Mouse (Mus musculus) cerebral cortex, adult 2 months (tissue): ENCODE results near the gene Sbno2.

Source experiments
- WGBS: fragments of 180-500 bp; shearing (Covaris S2); methylation state at CpG from one replicate; pipeline ENCODE4 v1.1.7; 2018; 5-methylcytosine and 5-hydroxymethylcytosine counted together

Gene Sbno2

DNA sequence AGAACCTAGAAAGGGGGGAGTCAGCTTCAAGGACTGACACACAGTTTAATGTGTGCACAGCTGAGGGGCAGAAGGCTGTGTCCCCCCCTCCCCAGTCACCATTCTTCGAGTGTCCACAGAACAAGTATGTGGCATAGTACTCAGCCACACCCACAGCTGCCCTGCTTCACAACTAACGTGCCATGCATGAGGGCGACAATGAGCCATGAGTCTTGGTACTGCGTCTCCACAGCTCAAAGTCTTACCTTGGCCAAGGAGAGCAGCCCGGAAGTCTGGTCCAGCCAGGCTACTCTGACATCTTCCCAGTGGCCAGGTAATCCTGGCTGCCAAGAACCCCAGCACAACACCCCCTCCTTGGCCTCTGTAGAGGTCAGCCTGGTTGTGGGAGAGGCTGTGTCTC lies 12.7 kb downstream of the Sbno2 start:
- 73% methylated on average over 5 of the region's 5 CpGs for WGBS

DNA sequence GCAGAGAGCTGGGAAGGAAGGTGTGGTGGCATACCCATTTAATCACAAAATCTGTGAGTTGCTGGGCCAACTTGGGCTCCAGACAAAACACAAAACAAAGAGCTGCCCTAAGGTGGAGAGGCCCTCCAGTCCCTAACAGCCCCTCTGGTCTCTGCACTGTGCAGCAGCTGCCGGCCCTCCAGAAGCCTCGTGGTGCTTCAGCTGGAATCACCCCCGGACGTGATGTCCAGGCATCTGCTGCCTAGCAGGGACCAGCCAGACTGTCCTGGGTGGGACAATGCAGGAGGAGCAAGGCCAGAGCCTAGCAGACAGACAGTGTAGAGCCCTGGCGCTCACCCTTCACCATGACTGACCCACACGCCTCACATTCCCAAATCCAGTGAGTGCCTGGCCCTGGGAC lies 13.8 kb downstream of the Sbno2 start:
- 76% methylated on average over 6 of the region's 6 CpGs for WGBS

- 76% methylated on average over 4 of the region's 4 CpGs for WGBS
Observed at GRCm38 (mm10) chr10:80089146-80089545, 16.2 kb downstream of the Sbno2 start.

- 89% methylated on average over 8 of the region's 8 CpGs for WGBS
Observed at GRCm38 (mm10) chr10:80087483-80087882, 17.9 kb downstream of the Sbno2 start.

- 53% methylated on average over 3 of the region's 3 CpGs for WGBS
Observed at GRCm38 (mm10) chr10:80086847-80087246, 18.5 kb downstream of the Sbno2 start.

DNA sequence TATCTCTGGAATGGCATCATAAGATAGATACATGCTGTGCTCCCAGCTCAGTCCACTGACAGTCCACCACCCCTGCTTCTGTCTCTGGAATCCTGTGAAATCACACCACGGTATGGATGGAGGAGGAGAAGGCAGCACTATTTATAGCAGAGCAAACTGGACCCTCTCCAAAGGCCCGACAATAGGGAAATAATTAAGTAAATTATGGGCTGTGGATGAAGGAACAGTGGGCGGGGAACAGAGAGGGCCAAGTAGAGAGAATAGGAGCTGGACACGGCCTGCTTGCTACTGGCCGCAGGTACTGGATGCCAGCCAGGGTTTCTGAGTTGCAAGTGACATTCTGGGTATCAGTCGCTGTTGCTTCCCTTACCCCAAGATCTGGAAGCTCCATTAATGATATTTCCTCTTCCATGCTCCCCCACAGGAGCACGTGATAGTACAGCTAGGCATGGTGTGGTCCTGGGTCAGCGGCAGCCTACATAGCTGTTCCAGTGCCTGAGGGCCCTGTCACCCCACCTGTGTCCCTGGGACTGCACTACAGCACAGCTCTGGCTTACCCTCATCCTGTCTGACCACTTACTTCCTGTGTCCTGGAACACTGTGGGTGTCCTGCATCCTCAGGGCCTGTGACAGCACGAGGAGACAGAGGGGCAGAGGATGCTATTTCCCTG lies 20.4 kb downstream of the Sbno2 start:
- WGBS: 41% methylated on average over 9 of the region's 9 CpGs

GRCm38 (mm10) chr10:80081075-80081474 lies 24.3 kb downstream of the Sbno2 start:
- 85% methylated on average over 3 of the region's 3 CpGs for WGBS

DNA sequence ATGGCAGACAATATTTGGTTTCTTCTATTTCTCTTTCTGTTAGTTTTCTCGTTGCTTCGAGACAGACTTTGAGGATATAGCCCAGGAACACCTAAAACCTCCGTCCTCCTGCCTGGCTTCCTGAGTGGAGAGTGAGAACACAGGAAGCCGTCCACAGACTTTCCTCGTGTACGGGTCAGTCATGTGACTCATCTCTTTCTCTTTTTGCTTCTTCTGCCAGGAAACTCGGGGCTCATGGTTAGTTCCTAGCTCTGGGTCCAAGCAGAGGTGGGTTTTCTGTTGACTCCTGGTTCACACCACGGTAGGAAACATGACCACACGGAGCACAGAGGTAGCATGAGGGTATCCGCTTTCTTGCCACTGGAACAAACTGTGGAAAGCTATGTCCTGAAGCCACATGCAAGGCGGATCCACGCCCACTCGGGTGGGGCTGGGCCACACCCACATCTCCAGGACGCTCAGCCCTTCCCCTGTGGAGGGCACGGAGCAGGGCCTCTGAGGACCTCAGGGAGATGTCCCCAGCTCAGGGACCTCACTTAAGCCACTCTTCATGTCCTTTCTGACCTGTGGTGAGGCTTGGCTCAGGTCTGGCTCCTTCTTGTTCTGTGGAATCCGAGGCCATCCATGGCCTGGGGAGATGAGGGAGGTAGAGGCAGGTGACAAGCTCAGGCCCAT lies 24.8 kb downstream of the Sbno2 start:
- WGBS: 82% methylated on average over 16 of the region's 16 CpGs

DNA sequence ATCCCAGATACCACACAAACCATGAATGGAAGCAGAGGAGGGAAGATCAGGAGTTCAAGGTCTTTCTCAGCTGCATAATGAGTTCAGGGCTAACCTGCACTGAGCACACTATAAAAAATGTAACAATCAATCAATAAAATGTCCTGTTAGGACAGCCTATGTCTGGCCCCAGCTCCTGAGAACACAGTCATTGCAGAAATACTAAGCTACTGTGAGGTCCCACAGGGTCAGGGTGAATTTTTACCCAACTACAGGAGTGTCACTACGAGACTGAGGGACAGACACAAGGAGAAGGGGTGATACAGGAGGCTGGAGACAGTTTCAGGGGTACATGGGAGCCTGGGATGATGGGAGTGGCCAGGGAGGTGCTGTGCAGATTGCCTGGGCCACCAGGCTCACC lies 27.0 kb downstream of the Sbno2 start:
- 100% methylated on average over 1 of the region's 1 CpGs for WGBS

DNA sequence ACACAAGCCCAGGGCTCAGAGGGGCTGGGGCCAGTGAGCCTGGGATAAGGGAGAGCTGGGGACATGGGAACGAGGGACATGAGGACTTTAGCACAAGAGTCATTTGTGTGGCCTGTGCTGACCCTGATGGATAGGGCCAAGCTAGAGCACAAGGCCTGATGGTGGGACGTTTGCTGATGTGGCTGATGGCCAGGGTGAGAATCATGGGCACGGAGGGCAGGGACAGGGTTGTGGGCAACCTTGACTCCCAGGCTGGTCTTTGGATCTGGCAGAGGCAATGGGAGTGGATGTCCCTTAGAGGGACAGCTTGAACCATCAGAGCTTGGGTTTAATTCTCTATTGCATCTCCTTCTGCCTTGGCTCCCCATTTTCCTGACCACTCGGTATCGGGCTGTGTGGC lies 28.1 kb downstream of the Sbno2 start:
- 93% methylated on average over 5 of the region's 5 CpGs for WGBS

DNA sequence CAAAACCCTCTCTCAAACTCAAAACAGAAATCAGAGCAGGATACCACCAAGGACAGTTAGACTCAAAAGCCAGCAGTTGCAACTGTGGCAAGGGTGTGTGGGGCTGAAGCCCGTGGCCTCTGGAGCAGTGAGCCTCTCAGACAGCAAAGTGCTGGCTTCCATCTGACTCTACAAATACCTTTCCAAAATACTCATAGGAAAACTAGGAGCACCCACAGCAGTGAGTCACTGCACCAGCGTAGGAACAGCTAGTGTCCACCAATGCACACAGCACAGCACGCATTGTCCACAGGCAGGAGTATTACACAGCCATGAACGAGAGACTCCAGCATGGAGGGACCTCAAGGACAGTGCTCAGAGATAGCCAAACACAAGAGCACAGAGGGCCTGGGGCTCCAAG lies 29.0 kb downstream of the Sbno2 start:
- 89% methylated on average over 4 of the region's 4 CpGs for WGBS

DNA sequence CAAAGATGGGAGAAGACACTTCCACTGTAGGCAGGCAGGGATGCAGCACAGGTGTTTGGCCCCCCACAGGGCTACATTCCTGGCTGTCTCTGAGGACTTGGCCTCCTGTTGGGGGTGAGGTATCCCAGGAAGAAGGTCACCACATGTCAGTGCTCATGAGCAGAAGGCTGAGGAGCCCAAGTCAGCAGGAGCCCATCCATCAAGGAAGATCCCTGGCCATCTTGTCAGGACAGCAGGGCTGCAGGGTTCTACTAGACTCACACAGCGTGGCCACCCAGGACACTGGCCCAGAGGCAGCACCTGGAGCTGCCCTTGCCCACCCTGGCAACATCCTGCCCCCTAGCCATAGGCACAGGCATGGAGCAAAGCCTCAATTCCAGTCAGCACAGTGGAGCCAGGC lies 29.4 kb downstream of the Sbno2 start:
- 76% methylated on average over 1 of the region's 1 CpGs for WGBS

DNA sequence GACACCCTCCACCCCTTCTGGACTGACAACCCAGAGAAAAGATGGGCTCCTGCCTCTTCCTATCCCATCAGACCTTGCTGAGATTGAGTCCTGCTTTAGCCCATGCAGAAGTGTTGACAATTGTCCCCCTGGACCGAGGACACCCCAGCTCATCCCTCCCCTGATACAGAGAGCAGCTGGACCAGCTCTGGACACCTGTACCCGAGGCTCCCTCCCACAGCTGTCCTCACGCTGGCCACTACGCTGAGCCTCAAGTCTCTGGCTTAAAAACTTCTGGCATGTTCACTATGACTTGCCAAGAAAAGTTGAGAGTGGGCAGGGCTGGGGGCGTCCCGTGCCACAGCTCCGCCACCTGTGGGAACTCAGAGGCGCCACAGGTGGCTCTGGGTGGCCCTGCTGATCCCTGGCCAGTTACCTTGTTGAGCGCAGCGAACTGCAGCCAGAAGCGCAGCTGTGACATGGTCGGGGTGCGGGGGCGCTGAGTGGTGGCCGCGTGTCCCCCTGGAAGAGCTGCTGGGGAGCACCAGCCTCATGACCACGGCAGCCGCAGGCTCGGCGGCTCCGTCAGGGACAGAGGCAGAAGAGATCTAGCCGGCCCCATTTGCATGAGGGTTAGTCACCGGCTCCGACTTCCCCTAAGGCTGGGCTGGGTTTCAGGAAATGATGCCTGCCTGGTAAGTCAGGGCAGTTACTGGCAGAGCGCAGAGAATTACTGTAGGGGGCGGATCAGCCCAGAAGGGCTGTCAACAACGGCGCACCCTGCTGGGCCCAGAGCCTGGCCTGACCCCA lies 30.4 kb downstream of the Sbno2 start:
- WGBS: 28% methylated on average over 28 of the region's 28 CpGs

- 92% methylated on average over 20 of the region's 20 CpGs for WGBS
Observed at GRCm38 (mm10) chr10:80072623-80073489, 32.5 kb downstream of the Sbno2 start.

- 69% methylated on average over 3 of the region's 3 CpGs for WGBS
Observed at GRCm38 (mm10) chr10:80071516-80071900, 33.9 kb downstream of the Sbno2 start.

DNA sequence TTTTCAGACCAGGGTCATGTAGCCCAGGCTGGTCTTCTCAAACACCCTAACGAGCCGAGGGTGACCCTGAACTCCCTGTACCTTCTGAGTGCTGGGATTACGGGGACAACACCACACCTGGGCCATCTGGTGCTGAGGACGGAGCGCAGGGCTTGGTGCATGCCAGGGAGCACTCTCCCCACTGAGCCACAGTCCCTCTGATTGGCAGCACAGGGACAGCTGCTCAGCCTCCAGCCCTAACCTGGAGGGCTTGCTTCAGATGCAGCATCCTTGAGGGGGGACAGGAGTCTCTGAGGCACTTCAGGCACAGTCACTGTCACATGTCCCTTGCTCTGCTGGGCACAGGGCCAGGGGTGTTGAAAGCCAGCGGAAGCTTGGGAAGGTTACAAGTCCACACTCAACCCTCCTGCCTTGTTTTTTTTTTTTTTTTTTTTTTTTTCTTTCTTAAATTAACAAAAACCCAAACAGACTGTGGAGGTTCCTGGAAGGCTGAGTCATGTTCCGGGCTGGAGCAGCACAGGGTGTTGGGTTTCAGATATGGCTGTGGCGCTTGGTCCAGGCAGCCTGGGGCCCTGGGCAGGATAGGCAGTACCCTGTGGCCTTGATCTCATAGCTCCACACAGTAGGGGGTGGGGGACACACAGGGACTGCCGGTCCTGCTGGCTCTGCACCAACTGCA lies 34.4 kb downstream of the Sbno2 start:
- 41% methylated on average over 9 of the region's 9 CpGs for WGBS

DNA sequence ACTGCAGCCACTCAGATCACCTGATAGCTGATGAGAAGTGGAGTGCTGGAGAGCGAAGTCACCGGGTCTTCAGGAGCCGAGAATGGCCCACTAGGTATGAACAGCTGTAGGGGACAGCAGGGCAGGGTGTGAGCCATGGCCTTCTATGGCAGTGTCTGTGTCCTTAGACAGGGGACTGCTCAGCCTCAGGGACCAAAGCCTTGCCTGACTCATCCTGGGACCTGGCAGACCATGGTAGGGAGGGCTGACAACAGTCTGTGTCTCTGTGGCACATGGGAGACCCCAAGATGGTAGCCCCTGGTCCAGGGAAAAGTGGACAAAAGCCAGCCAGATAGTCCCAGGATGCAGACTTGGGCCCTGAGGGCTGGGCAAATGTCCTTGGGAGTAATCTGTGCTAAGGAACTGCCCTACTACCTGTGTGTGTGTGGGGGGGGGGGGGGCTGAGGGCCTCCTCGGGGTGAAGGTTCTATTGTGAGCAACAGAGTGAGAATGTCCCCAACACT lies 35.4 kb downstream of the Sbno2 start:
- WGBS: 94% methylated on average over 4 of the region's 4 CpGs

DNA sequence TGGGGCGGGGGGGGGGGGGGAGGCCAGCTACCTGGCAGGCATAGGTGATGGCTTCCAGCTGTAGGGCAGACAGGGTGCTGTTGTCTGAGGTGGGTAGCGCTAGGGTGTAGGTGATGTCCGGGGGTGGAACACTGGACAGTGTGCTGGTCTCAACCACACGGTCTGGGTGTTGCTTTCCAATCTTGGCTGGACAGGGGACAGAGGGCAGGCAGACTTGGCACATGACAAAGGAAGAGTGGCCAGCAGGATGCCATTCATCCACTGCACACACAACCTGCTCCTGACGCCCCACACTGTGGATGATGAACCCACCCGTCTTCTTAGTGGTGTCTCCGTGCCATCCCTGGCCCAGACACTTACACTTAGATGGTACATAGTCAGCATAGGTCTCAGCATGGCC lies 36.1 kb downstream of the Sbno2 start:
- 76% methylated on average over 6 of the region's 7 CpGs for WGBS

DNA sequence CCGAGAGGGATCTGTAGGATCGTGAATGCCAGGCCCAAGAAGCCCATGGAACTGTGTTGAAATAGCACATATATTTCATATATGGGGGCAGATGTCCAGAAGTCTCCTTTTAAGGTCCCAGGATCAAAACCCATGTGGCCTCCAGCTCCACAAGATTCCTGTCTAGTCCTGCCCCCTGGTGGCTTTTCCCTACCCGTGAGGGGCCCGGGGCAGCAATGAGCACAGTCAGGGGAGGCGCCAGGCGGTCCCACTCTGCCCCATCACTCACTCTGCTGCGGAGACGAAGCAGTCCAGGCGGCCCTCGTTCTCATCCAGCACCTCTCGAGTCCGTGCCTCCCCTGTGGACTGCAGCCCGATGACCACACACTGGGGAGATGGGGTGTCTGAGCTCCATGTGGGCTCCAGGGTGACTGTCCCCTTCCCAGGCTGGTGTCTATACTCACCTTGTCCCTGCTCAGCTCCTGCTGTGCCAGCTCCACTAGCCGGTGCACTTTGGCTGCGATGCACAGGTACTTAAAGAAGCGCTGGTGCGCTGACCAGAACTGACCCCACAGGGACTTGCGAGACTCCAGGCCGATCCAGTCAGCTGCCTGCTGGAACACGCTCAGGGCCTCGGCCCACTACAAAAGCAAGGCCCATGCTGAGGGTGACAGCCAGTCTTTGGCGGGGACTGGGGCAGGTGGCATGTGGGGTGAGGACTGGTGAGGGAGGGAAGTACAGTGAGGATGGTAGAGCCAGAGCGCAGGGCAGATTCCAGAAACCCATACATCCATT lies 41.3 kb downstream of the Sbno2 start:
- WGBS: 83% methylated on average over 23 of the region's 23 CpGs

- WGBS: 43% methylated on average over 5 of the region's 5 CpGs
Observed at GRCm38 (mm10) chr10:80063104-80063503, 42.3 kb downstream of the Sbno2 start.
